Comparison of ENCODE assay signal across 7 mouse cellular contexts in the genomic region with DNA sequence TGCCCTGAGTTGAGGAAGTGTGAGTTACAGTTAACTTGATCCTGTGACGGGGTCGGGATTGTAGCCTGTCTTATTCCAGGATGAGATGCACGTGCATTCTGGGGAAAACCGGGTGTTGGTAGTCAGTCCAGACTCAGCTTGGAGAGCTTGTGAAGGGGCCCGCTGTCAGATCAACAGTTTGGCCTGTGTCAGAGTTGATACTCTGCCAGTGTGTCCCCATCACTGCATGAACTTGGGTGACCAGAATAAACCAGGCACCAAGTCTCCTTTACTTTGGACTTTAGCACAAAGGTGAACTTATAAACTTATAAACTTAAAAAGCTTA. TPM values are rescaled to one million over a fixed set of nuclear protein-coding genes. Genes with fewer than 3 reads are reported as not detected.
DNase-seq lines count a peak whose midpoint lies in the region; ATAC-seq and TF ChIP-seq lines count a peak whose summit lies in the region.

No protein-coding gene starts in this region.

- peaks cover 60% of the 10 kb centered on the region for H3K79me2 ChIP-seq in CH12.LX (replicated peaks; ENCODE audit: control insufficient read depth, extremely low read depth, insufficient read depth, poor library complexity, severe bottlenecking)

- no peak for TF ChIP-seq RAD21 in CH12.LX (IDR thresholded peaks at IDR 0.05; ENCODE audit: low read depth, low read length)

- H3K4me2 ChIP-seq in CH12.LX (ENCODE audit: insufficient read depth, low read depth, poor library complexity, severe bottlenecking), result peak overlapping the region; percentile 64
- peak overlapping the region; percentile 98 for H3K4me2 ChIP-seq in forebrain, embryonic 15.5 days (replicated peaks)
- H3K4me2 ChIP-seq in liver, embryonic 14.5 days (ENCODE audit: low read depth), result peak overlapping the region; percentile 78

- in situ Hi-C loops in CH12.LX (cut with MboI; ENCODE audit: low pct_ligation_motif_present, low pct_unique_long_range_greater_than_20kb, low sequenced_read_pairs), result no loop called here

- dilution Hi-C loops in CH12.LX (cut with MboI; ENCODE audit: extremely low pct_ligation_motif_present, extremely low pct_unique_long_range_greater_than_20kb, low sequenced_read_pairs), result no loop called here

- peak; percentile 10 for ATAC-seq in forebrain, embryonic 15.5 days (replicated peaks)
- peak; percentile 11; the same call in 1 of the 2 replicates for ATAC-seq in liver, embryonic 14.5 days (ENCODE audit: insufficient read depth)
- ATAC-seq in granulocyte monocyte progenitor cell, adult 5-6 weeks (replicated peaks; ENCODE audit: poor library complexity, severe bottlenecking), result no peak

- H3K9ac ChIP-seq in CH12.LX (ENCODE audit: insufficient read depth, low read depth), result peak overlapping the region; percentile 86
- H3K9ac ChIP-seq in forebrain, embryonic 15.5 days (replicated peaks), result peak overlapping the region; percentile 87
- peak overlapping the region; percentile 93 for H3K9ac ChIP-seq in liver, embryonic 14.5 days (replicated peaks)

- no peak for TF ChIP-seq POLR2A in CH12.LX (IDR thresholded peaks at IDR 0.05; ENCODE audit: low read depth, low read length)

- H3K36me3 ChIP-seq in CH12.LX (replicated peaks in 1 of 2; ENCODE audit: control insufficient read depth in 1 of 2, insufficient read depth in 1 of 2, low read length in 1 of 2), result peaks cover 11 to 51% of the 10 kb centered on the region in 2 experiments
- H3K36me3 ChIP-seq in forebrain, embryonic 15.5 days, result peaks cover 13% of the 10 kb centered on the region
- peaks cover 12% of the 10 kb centered on the region for H3K36me3 ChIP-seq in liver, embryonic 14.5 days (replicated peaks; ENCODE audit: control insufficient read depth, insufficient read depth, low read depth)

- TF ChIP-seq CTCF in CH12.LX (conservative IDR thresholded peaks at IDR 0.05 in 1 of 2, IDR thresholded peaks at IDR 0.05 in 1 of 2; ENCODE audit: low read depth in 2 of 2, low read length in 2 of 2), result no peak
- TF ChIP-seq CTCF in liver, embryonic 14.5 days (IDR thresholded peaks at IDR 0.05; ENCODE audit: low read depth), result no peak

- TF ChIP-seq EP300 in CH12.LX (IDR thresholded peaks at IDR 0.05; ENCODE audit: low read length), result no peak
- no peak for TF ChIP-seq EP300 in liver, embryonic 14.5 days (IDR thresholded peaks at IDR 0.05; ENCODE audit: low read depth)

- H3K27ac ChIP-seq in CH12.LX (ENCODE audit: insufficient read depth, low read depth), result peak overlapping the region; percentile 59
- H3K27ac ChIP-seq in forebrain, embryonic 15.5 days (replicated peaks), result no peak overlapping the region
- H3K27ac ChIP-seq in liver, embryonic 14.5 days, result peak overlapping the region; percentile 45

- no peaks in the 10 kb centered on the region for H3K27me3 ChIP-seq in CH12.LX (replicated peaks)
- no peaks in the 10 kb centered on the region for H3K27me3 ChIP-seq in forebrain, embryonic 15.5 days
- no peaks in the 10 kb centered on the region for H3K27me3 ChIP-seq in liver, embryonic 14.5 days (ENCODE audit: control insufficient read depth, insufficient read depth, low read length)

- no peaks in the 10 kb centered on the region for H3K9me3 ChIP-seq in CH12.LX (replicated peaks; ENCODE audit: low read length)
- no peaks in the 10 kb centered on the region for H3K9me3 ChIP-seq in forebrain, embryonic 15.5 days
- no peaks in the 10 kb centered on the region for H3K9me3 ChIP-seq in liver, embryonic 14.5 days (ENCODE audit: control insufficient read depth, low read length)

- DNase-seq in 416B (ENCODE audit: low read depth) (peak; percentile 47), CH12.LX (ENCODE audit: extremely low read depth) (no peak)
- no peak for DNase-seq in liver, embryonic 14.5 days (ENCODE audit: low read depth in 3 of 3, low spot score in 3 of 3)
- DNase-seq in ovary, postnatal 14 days (ENCODE audit: low spot score), result no peak
- DNase-seq in T-cell, adult 2 months (ENCODE audit: low spot score), result no peak

- 2% methylated on average over 5 of the region's 5 CpGs for WGBS in forebrain, embryonic 15.5 days
- WGBS in liver, embryonic 14.5 days (ENCODE audit: insufficient replicate concordance), result under 1% methylated on average over 5 of the region's 5 CpGs

- peak overlapping the region; percentile 70 to 99 (median 96) for H3K4me3 ChIP-seq in CH12.LX (replicated peaks in 1 of 3; ENCODE audit: low read depth in 2 of 3, low read length in 2 of 3, poor library complexity in 1 of 3)
- H3K4me3 ChIP-seq in forebrain, embryonic 15.5 days, result peak overlapping the region; percentile 65
- H3K4me3 ChIP-seq in liver, embryonic 14.5 days (ENCODE audit: insufficient read depth in 1 of 2, low read depth in 2 of 2, low read length in 2 of 2), result peak overlapping the region; percentile 65 to 96

- H3K4me1 ChIP-seq in CH12.LX (ENCODE audit: control insufficient read depth in 1 of 2, insufficient read depth in 2 of 2), result peaks cover 25 to 56% of the 10 kb centered on the region in 2 experiments
- H3K4me1 ChIP-seq in forebrain, embryonic 15.5 days, result peaks cover 53% of the 10 kb centered on the region
- H3K4me1 ChIP-seq in liver, embryonic 14.5 days (replicated peaks; ENCODE audit: control insufficient read depth in 2 of 2, insufficient read depth in 2 of 2, low read length in 1 of 2), result peaks cover 7 to 17% of the 10 kb centered on the region in 2 experiments

TF ChIP-seq in CH12.LX, 34 proteins besides CTCF, POLR2A, EP300 and RAD21 (continues in another document):
- TF ChIP-seq E2F4 (IDR thresholded peaks at IDR 0.05; ENCODE audit: insufficient replicate concordance, low read depth, low read length) (no peak), CHD1 (IDR thresholded peaks at IDR 0.05; ENCODE audit: low read depth, low read length) (no peak), HCFC1 (IDR thresholded peaks at IDR 0.05; ENCODE audit: low read depth, low read length) (no peak; the same call in 1 of the 2 replicates), BHLHE40 (IDR thresholded peaks at IDR 0.05; ENCODE audit: low read depth, low read length) (peak; percentile 45; the same call in 1 of the 2 replicates), ZNF384 (IDR thresholded peaks at IDR 0.05; ENCODE audit: low read depth, low read length) (no peak), JUN (IDR thresholded peaks at IDR 0.05; ENCODE audit: insufficient read depth, low read depth, low read length) (no peak), SMC3 (IDR thresholded peaks at IDR 0.05; ENCODE audit: low read depth, low read length) (no peak), CHD2 (IDR thresholded peaks at IDR 0.05; ENCODE audit: low read length) (no peak), UBTF (IDR thresholded peaks at IDR 0.05; ENCODE audit: low read depth, low read length) (no peak), IRF4 (IDR thresholded peaks at IDR 0.05; ENCODE audit: low read depth, low read length) (no peak)

RNA-seq across cellular contexts. Expression of a gene that starts 0.8 kb away (rescaled TPM):
- 32.5 and 33.2 TPM in 2 replicates for total RNA-seq in CH12.LX (2012; rRNA removed)
- total RNA-seq in CH12.LX (2014; rRNA removed), result 22.5 and 23.2 TPM in 2 replicates
- 21.8 and 23.0 TPM in 2 replicates for polyA plus RNA-seq in CH12.LX (2012; ENCODE audit: insufficient read length, low read depth)
- 22.6 and 24.8 TPM in 2 replicates for polyA plus RNA-seq in forebrain, embryonic 15.5 days (2015; fragmentation: Nextera tagmentation; extraction: Ambion mirVana)
- polyA plus RNA-seq in liver, embryonic 14.5 days (2012; rRNA removed), result 8.1 and 8.3 TPM in 2 replicates
- 6.4 and 6.9 TPM in 2 replicates for polyA plus RNA-seq in liver, embryonic 14.5 days (2014; fragmentation: Nextera tagmentation; extraction: Ambion mirVana)
- total RNA-seq in granulocyte monocyte progenitor cell, adult 5-6 weeks (2014; fragmentation: Nextera tagmentation), result 29.0 and 32.3 TPM in 2 replicates
- total RNA-seq in granulocyte monocyte progenitor cell, adult 5-6 weeks (2017), result 29.1 and 30.5 TPM in 2 replicates

RNA-seq across cellular contexts. Expression of a gene that starts 24.2 kb away (rescaled TPM):
- total RNA-seq in CH12.LX (2012; rRNA removed), result 97.2 and 125 TPM in 2 replicates
- 4.4 and 6.1 TPM in 2 replicates for total RNA-seq in CH12.LX (2014; rRNA removed)
- polyA plus RNA-seq in CH12.LX (2012; ENCODE audit: insufficient read length, low read depth), result 0.79 and 1.2 TPM in 2 replicates
- 155 and 160 TPM in 2 replicates for polyA plus RNA-seq in forebrain, embryonic 15.5 days (2015; fragmentation: Nextera tagmentation; extraction: Ambion mirVana)
- 11.0 and 11.5 TPM in 2 replicates for polyA plus RNA-seq in liver, embryonic 14.5 days (2012; rRNA removed)
- 13.5 and 16.7 TPM in 2 replicates for polyA plus RNA-seq in liver, embryonic 14.5 days (2014; fragmentation: Nextera tagmentation; extraction: Ambion mirVana)
- total RNA-seq in granulocyte monocyte progenitor cell, adult 5-6 weeks (2014; fragmentation: Nextera tagmentation), result 9.3 and 14.0 TPM in 2 replicates
- 234 and 237 TPM in 2 replicates for total RNA-seq in granulocyte monocyte progenitor cell, adult 5-6 weeks (2017)

RNA-seq across cellular contexts. Expression of a gene that starts 24.2 kb away (rescaled TPM):
- total RNA-seq in CH12.LX (2012; rRNA removed) (0.21 and 0.47 TPM in 2 replicates), CH12.LX (2014; rRNA removed) (not detected in 2 replicates)
- 0.20 and 0.49 TPM in 2 replicates for polyA plus RNA-seq in CH12.LX (2012; ENCODE audit: insufficient read length, low read depth)
- polyA plus RNA-seq in forebrain, embryonic 15.5 days (2015; fragmentation: Nextera tagmentation; extraction: Ambion mirVana), result 1.9 and 2.7 TPM in 2 replicates
- polyA plus RNA-seq in liver, embryonic 14.5 days (2012; rRNA removed), result 0.05 and 0.06 TPM in 2 replicates
- 0.06 and 0.14 TPM in 2 replicates for polyA plus RNA-seq in liver, embryonic 14.5 days (2014; fragmentation: Nextera tagmentation; extraction: Ambion mirVana)
- not detected in 2 replicates for total RNA-seq in granulocyte monocyte progenitor cell, adult 5-6 weeks (2014; fragmentation: Nextera tagmentation)
- total RNA-seq in granulocyte monocyte progenitor cell, adult 5-6 weeks (2017), result 0.13 TPM in 1 of 2 replicates, not detected in the other

RNA-seq across cellular contexts. Expression of a gene that starts 29.9 kb away (rescaled TPM):
- total RNA-seq in CH12.LX (2012; rRNA removed) (0.34 TPM in 1 of 2 replicates, not detected in the other), CH12.LX (2014; rRNA removed) (not detected in 2 replicates)
- polyA plus RNA-seq in CH12.LX (2012; ENCODE audit: insufficient read length, low read depth), result not detected in 2 replicates
- polyA plus RNA-seq in forebrain, embryonic 15.5 days (2015; fragmentation: Nextera tagmentation; extraction: Ambion mirVana), result 355 and 373 TPM in 2 replicates
- 15.7 and 16.0 TPM in 2 replicates for polyA plus RNA-seq in liver, embryonic 14.5 days (2012; rRNA removed)
- 4.2 and 6.0 TPM in 2 replicates for polyA plus RNA-seq in liver, embryonic 14.5 days (2014; fragmentation: Nextera tagmentation; extraction: Ambion mirVana)
- not detected in 2 replicates for total RNA-seq in granulocyte monocyte progenitor cell, adult 5-6 weeks (2014; fragmentation: Nextera tagmentation)
- 1.5 and 2.3 TPM in 2 replicates for total RNA-seq in granulocyte monocyte progenitor cell, adult 5-6 weeks (2017)

RNA-seq across cellular contexts. Expression of a gene that starts 40.0 kb away (rescaled TPM):
- total RNA-seq in CH12.LX (2012; rRNA removed), result 185 and 230 TPM in 2 replicates
- total RNA-seq in CH12.LX (2014; rRNA removed), result 175 and 188 TPM in 2 replicates
- polyA plus RNA-seq in CH12.LX (2012; ENCODE audit: insufficient read length, low read depth), result 181 and 195 TPM in 2 replicates
- polyA plus RNA-seq in forebrain, embryonic 15.5 days (2015; fragmentation: Nextera tagmentation; extraction: Ambion mirVana), result 508 and 517 TPM in 2 replicates
- 80.8 and 83.3 TPM in 2 replicates for polyA plus RNA-seq in liver, embryonic 14.5 days (2012; rRNA removed)
- polyA plus RNA-seq in liver, embryonic 14.5 days (2014; fragmentation: Nextera tagmentation; extraction: Ambion mirVana), result 104 and 120 TPM in 2 replicates
- total RNA-seq in granulocyte monocyte progenitor cell, adult 5-6 weeks (2014; fragmentation: Nextera tagmentation), result 78.6 and 79.3 TPM in 2 replicates
- 60.0 and 82.2 TPM in 2 replicates for total RNA-seq in granulocyte monocyte progenitor cell, adult 5-6 weeks (2017)
